Mouse (Mus musculus) adrenal gland, adult 18-20 months (tissue): ENCODE results near the gene Slc17a9. TPM values are rescaled to one million over a fixed set of nuclear protein-coding genes. Genes with fewer than 3 reads are reported as not detected.

ENCODE experiments used
- DNase-seq, 2 experiments: peaks; one replicate each; pipeline ENCODE4 v3.0.0; 2021 to 2022; ENCODE audit warnings: low spot score in 2 of 2
- long read RNA-seq, 2 experiments: library from polyadenylated mRNA; stranded (forward); transcript quantifications; one replicate each; pipeline ENCODE4 v2.0.0; 2021
- total RNA-seq, 2 experiments: library from RNA; stranded (reverse); gene quantifications; 1 replicate in 1 of 2; 2 replicates in 1 of 2; pipeline ENCODE4 v1.2.3; 2021

The Slc17a9 gene
- 1 to 10 TPM; 1.5 TPM for total RNA-seq
- long read RNA-seq, experiment 1, result 0 reads
- long read RNA-seq, experiment 2, result 0 reads

DNA sequence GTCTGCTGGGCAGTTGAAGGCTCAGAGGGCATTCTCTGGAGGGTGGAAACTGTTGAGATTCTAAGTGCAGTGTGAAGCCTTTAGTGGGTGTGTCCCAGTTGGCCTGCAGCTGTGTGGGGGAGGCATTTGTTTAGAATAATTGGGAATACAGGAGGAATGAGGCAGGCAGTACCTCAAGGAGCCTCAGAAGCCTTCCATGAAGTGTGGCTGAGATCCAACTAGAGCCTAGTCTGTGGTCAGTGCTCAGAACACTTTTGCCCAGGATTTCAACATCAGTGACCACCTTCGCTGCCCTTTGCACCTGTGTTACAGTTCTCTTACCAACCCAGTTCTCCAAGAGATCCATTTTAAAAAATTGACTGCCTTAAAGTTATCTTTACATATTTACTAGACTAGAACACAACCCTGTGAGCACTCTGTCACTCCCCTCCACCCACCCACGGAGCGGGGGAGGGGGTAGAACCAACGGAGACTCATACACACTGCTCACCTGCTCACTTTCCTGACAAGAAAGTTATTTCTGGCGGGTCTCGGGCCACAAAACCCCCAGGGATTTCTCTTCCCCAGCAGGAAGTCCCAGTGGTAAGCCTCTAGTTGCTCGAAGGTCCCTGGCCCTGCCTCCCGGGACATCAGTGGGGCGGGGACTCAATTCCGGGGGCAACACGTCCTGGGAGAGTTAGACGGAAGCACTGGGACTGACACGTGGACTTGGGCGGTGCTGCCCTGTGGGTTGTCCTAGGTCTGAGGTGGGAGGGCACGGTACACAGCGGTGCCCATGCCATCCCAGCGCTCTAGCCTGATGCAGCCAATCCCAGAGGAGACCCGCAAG lies at the start of gene Slc17a9:
Slc17a9 (plus strand) TSS at position 679 of the 829 bp plus-strand sequence.
- peak; percentile 30 to 52 for DNase-seq

DNA sequence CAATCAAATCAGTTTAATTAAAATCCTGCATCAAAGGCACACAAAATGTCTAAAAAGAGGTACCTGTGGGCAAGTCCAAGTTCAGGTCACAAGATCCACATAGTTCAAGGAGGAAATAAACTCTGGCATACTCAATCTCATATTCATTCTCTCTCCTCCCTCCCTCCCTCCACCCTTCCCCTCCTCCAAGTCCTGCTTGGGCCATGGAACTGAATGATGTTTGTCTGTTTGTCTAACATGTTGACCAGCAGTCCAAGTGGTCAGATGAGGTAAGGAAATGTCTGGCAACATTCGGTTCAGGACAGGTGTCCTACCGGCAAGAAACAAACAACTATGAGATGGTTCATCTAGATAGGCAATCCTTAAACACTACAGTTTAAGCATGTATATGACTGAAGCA lies 48.4 kb upstream of the Slc17a9 start:
- no peak for DNase-seq

DNA sequence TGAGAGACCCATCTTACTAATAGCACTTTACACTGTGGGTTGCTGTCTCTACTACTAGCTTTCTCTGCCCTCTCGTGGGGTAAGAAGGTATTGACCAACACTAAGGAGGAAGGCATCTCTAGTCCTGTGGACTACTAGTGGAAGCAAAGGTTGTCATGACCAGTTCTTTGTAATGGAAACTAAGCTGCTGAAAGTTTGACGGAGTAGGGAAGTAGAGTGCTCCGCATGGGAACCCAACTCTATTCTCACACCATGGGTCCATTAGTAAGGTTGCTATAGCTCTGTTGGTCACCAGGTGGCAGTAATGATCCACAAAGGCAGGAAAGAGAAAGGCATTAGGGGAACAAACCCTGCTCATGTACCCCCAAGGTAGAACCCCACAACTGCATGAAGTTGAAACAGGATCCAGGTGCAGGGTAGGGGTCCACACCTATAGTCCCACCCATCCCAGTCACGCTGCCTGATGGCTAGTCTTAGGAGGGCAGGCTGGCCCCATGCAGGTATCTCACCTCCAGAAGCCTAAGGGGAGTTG lies 46.4 kb upstream of the Slc17a9 start:
- peak; percentile 57 to 67 for DNase-seq

DNA sequence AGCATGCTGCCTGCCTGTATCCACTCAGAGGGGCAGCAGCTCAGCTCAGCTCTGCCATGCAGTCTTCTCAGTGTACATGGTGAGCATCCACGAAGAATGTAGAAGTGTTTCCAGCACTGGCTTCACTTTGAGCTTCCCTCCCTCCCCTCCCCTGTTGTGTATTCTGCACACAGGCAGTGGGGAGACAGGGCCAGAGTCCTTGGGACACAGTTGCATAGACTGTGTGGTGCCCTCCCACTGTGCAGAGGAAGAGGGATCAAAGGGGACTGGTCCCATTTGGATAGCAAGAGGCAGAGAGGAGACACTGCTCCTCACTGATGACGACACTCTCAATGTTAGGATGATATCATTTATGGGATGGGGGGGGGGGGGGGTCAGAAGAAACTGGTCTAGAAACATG lies 43.8 kb upstream of the Slc17a9 start:
- DNase-seq, result no peak

DNA sequence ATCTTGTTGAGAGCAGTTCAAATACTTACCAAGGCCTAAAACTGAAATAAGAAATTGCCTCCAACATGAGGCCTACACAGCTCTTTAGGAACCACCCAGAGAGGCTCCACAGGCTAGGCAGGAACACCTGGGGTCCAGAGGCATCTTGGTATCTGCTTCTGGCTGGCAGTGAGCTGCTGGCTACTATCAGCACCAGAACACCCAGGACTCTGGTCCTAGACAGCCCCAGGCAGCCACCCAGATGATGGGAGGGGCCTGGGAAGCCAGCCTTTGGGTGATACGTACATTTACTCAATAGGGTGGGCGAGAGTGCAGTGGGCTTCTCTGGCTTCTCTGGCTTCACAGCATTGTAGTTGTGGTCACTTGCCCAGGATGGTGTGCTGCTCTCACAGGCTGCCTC lies 41.5 kb upstream of the Slc17a9 start:
- DNase-seq, result no peak

DNA sequence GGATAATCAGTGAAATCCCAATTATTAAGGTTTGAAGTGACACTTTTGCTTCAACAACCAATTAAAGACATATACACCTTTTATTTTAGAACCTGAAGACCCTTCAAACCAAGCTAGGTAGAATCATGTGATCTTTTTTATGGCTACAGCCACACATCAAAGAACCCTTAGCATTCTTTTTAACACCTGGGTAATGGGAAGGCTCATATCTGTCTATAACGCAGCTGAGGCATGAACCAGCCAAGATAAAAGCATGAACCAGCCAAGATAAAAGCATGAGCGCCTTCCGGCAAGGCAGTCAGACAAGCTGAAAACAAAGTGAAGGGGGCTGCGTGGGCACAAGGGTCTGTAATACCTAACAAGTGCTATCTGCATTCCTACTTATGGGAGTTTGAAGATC lies 41.0 kb upstream of the Slc17a9 start:
- no peak for DNase-seq

DNA sequence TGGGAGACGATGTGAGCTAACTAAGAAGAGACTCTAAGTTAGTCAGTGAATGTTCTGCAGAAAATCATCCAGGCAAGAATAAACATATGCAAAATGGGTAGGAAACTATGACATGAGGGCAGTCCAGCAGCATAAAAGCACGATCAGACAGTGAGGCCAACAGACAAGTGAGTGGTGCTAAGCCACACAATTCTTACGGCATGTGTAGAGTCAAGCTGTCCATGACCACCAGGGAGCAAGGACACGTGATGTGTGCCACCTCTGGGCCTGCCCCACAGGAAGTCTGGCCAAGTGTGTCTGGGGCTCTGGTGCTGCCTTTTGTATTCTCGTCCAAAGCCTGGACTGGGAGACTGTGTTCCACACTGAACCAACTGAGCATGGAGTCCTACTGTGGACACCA lies 35.2 kb upstream of the Slc17a9 start:
- no peak for DNase-seq

DNA sequence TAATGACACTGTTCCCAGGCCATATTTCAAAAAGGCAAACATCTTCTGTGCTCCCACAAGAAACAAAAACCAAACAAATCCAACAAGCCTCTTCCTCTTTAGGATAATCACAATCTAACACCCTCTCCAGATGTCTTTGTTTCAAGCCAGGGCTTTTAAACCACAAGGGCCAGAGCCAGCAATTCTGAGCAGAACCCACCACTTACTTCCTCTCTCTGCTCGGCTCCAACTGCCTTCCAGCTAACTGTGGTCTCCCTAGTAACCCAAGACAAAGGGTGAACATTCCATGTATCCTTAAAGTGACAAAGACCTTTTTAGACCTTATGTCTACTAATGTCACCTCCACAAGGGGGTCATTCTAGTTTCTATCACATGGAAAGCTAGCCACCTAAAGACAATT lies 32.4 kb upstream of the Slc17a9 start:
- DNase-seq, result no peak

DNA sequence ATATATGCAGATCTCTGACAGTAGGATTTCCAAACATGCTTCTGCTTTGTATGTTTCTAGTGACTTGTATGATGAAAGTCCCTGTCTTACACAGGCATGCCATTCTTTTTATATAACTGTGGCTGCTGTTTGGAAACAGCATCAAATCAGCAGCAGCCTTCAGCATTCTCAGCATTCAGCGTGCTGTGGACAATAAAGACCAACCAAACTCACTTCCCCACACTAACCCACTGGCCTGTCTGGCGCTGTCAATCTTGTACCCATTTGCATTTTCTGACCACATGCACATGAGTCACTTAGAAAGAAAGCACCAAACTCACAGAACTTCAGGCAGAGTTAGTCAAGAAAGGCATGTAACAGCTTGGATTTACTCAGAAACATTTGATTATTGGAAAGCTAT lies 29.9 kb upstream of the Slc17a9 start:
- DNase-seq, result no peak

DNA sequence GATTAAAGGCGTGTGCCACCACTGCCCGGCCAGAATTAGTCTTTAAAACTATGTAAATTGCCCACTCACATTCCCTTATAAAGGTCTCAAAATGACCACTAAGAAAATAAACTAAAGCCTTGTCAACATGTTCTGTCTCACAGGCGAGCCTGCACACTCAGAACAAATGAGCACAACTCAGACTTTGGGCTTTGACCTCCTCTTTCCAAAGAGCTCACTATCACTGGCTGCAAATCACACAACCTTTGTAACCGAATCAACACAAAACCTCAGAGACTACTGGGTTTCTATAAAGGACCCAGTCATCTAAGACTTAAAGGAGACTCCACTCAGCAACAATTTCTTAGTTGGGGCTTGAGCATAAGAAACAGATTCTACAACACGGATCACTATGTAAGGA lies 24.6 kb upstream of the Slc17a9 start:
- no peak for DNase-seq

DNA sequence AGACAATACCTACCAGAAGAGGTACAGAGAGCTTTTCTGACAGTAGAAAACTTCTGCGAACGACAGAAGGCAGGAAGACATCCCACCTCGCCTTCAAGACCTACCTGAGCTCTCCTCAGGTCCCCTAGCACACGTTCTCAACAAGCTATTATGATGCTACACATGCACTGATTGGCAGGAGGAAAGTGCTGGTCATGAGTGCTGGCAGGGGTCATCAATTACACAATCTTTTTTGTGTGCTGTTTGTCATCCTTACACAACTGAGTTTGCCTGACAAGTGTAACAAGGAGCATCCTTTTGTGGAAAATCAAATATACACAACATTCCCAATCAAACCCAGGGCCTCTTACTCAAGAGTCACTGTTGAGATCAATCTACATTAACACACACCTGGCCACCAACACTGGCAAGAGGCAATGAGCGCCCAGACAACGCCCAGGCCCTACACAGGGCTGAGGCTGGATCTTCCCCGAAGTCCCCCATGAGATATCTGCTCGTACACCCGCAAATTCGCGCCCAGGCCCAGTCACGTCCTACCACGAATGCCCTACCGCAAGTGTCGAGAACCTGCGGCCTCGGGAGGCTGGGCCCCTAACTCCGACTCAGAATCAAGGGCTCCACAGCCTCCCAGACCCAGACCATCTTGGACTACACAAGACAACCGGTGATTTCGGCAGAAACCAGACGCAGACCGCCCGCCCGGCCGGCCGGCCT lies 23.9 kb upstream of the Slc17a9 start:
- DNase-seq, result no peak

DNA sequence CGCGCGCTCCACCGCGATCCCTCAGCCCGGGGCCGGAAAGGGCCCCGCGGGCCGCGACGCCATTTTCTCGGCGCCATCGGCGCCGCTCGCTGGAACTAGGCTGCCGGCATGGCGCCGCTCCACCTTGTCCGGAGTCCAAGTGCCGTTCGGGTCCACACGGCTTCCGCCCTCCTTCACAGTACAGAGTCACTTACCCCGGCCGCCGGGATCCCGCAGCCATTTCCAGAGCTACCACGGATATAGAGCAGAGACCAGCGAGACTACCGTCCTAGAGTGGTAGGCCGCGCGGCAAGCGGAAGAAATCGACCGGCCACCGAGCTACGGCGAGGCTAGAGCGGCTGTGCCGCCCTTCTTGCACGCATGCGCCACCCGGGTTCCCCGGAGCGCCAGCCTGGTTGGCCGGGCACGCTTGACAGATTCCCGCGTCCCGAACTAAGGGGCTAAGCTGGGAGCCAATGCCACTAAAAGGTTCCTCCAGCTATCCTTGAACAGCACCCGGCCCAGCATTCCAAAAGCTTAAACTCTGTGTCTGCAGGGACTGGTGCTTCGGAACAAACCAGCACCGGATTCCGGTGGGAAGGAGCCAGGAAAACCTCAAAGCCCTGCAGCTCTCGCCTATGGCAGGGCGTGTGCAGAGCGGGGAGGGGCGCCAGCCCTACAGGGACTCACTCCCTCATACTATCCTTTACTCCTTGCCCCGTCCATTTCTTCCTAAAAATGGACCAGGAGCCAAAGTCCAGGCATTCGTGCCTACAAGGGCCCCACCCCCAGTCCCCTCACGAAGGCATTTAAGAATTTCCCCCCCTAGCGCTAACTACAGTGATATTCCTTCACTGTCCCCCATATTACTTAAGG lies 23.1 kb upstream of the Slc17a9 start:
- peak; percentile 87 to 89 for DNase-seq

DNA sequence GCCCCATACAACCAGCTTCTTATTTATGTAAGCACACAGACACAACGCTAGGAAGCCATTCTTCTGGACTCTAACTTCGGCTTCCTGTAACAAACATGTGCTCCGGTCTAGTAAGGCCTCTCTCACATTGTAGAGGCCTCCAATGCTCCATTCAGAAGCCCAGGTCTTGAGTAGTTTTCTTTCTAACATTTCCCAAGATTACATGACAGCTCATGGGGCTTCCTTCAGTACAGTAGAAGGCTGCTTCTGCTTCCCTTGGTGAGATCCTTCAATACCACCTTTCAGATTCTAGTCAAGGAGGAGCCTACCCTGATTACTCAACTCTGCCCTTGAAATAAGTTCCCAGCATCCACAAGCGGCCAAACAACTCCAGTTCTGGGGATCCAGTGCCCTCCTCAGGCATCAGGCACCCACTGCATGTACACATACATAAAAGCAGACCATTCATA lies 22.3 kb upstream of the Slc17a9 start:
- no peak for DNase-seq

DNA sequence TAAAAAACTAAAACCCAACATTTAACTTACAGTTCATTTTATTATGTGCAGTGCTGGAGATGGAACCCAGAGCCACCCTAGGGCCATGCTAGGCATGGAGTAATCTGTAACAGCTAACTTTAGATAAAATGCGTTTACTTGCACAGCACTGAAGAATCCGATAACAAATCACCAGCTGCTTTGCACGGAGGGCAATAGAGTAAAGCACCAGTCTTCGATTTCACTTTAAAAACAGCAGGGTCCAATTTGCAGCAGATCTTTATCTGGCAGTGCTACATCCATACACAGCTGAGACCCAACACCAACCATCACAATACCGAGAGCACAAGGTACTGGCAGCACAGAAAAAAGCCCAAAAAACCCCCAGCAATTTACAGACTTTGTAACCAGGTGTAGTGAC lies 21.9 kb upstream of the Slc17a9 start:
- DNase-seq, result no peak

DNA sequence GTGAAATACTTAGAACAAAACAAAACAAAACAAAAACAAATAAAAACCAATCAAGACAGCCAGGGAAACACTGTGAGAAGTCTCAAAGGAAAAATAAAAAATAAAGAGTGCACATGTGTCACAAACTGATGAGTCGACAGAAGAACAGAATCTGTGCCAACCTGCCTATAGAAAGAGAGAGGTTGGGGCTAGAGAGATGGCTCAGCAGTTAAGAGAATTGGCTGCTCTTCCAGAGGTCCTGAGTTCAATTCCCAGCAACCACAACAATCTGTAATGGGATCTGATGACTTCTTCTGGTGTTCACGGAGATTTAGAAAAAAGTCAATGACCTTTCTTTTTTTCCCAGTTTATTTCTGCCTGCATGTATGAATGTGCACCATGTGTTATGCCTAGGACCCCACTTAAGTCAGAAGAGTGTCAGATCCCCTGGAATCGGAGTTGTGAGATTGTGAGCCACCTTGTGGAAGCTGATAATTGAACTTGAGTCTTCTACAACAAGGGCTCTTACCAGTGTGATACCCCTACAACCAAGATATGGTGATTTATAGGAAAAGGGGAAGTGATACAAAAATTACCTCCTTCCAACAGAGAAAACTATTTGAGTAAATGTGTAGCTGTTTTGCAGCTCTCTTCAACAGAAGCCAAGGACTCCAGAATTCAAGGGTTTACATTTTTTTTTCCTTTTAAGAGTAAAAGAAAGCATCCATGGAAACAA lies 21.3 kb upstream of the Slc17a9 start:
- DNase-seq, result no peak

DNA sequence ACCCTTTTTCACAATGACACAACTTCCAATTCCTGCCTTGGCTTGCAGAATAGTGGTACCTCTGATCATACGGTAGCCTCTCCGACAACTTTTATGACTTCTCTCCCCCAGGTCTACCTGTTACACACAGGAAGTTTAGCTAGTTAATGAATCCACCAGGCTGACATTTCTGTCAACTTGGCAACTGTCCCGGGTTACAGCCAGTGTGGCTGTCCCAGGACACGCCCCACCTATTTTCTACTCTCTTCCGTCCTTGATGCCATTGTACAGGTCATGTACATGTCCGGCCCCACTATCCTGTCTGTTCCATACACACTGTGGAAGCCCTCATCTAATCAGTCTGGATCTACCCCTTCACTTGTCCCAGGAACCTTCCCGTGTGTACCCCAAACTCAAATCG lies 20.5 kb upstream of the Slc17a9 start:
- DNase-seq, result peak in 1 of 2 experiments; percentile 48

DNA sequence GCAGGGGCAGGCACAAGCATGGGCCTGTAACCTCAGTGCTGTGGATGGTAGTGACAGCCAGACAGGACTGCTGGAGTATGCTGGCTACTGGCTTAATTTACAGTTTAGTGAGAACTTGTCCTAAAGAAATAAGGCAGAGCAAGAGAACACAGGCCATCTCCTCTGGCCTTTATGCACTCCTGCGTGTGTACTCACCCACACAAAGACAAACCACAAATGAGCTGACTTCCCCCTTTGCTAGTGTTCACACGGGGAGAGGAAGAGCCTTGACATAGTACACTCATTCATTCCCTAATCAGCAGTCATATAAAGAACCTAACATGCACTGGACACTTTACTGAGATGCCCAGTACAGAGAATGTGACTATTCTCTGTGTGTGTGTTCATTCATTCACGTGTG lies 20.0 kb upstream of the Slc17a9 start:
- no peak for DNase-seq

DNA sequence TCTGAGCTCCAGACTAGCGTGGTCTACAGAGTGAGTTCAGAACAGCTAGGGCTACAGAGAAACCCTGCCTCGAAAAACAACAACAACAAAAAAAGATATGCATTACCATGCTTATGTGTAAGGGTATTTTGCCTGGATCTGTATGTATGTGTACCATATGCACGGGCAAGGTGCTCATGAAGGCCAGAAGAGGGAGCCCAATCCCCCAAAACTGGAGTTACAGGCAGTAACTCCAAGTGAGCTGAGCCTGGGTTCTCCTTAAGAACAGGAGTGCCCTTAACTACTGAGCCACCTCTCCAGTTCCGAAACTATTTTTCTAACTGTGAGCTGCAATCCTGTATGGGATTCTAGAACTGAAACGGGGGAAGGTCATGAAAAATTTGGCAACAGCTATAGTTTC lies 19.1 kb upstream of the Slc17a9 start:
- DNase-seq, result no peak

DNA sequence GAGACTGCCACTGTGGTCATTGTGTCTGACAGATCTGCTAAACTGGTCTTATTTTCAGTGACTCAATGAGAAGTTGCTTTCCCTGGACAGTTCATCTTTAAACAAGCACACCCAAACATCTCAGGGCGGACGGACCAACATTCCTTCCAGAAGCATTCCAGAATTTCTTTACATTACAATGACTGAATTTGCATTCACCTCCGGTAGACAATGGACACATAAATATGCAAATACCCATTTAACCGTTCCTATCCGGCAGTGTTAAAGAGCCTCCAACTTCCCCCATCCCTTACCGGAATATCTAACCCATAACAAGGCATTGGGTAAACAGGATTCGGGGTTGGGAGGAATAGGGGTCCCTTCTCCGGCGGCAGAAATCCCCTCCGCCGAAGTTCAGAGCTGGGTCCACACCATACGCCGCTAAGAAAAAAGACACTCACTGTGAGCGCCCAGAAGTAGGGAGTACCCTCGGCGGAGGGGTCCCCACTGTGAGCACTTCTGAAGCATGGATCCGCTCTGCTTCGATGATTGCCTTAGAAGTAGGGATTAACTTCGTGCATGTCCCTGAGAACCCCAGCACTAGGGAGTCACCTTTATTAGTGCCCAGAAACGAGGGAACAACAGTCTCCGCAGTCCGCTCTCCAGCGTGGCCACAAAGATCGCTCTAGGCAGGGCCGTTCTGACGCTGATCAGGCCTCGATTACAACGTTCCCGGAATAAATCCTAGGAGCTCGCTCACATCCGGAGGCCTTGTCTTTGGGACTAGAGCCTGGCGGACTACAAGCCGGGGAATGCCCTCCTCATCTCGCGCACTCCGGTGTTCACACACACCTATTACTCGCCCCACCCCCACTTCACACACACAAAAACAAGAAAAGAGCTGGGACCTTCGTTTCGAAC lies 15.8 kb upstream of the Slc17a9 start:
- no peak for DNase-seq

DNA sequence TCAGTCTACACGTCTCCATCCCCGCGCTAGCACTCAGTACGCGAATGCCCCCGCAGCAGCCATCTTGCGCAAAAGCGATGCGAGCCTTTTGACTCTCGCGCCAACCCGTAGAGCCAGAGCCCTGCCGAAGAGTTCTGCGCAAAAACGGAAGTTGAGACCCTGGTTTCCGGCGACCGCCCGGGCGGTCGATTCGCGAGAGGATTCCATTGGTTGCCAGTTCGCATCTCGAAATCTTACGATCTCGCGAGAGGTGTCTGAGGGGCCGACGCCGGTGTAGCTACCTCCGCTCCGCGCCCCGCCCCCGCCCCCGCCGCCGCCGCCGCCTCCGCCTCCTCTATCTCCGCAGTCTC lies 15.2 kb upstream of the Slc17a9 start, which contains the start of the genes Dido1 and Gid8:
Dido1 (minus strand) TSS at position 77 of the 350 bp plus-strand sequence.
Gid8 (plus strand) TSS at position 195 of the 350 bp plus-strand sequence.
- DNase-seq, result peak; percentile 93 to 95
